Mouse (Mus musculus): Measurements from ENCODE around the gene Fyn. TPM values are rescaled to one million over a fixed set of nuclear protein-coding genes. Genes with fewer than 3 reads are reported as not detected.

The Fyn gene
- polyA plus RNA-seq, 1 experiment from 2014 or later = 36.0 TPM

DNA sequence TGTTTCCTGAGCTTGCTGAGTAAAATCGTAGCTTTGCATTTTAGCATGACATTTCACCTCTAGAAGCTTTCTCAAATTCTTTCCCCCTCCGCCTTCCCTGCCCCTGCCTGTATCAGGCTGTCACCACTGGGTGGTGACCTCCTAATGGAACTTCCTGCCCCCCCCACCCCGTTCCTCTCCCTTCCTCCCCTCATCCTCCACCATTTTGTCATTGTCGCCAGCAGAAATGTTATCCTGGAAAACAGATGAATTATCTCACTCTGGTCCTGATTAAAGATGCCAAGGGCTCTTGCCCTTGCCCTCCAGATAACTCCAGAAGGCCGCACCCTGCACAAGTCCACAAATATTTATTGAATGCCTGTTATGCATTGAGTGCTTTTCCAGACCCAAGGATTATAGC lies 187.1 kb downstream of the Fyn start:
- DNase-seq (ENCODE audit: low spot score) = no peak
- H3K4me2 ChIP-seq (ENCODE audit: low read length) = 0 out of 2 replicates have a peak overlapping the region, but pooled peaks have one; percentile 2
- ATAC-seq (replicated peaks; ENCODE audit: low FRiP score, low TSS enrichment, low read depth) = 0 out of 2 replicates have a peak, but pooled peaks have one; percentile 40

DNA sequence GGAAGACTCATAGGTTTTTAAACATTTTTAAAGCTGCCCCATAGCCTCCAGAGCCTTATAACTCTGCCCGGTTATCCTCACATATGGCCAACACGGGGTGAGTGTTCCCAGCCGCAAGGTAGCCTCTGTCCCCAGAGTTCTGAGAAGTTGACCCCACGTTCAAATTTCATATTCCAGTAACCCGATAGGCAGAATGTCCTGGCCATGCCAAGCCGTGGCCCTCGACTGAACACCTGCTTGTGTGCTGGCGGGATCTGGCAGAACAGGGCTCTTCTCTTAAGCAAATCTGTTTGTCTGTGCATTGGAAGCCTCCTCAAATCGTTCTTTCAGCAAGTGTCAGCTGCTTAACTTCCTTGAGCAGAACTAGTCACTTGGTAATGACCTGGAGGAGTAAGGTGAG lies 188.7 kb downstream of the Fyn start:
- 75% methylated on average over 9 of the region's 9 CpGs for WGBS
- H3K27me3 ChIP-seq (replicated peaks; ENCODE audit: control insufficient read depth, insufficient read depth, low read length) = no peaks in the 10 kb centered on the region
- H3K4me1 ChIP-seq (replicated peaks; ENCODE audit: control insufficient read depth, insufficient read depth, low read length) = peaks cover 44% of the 10 kb centered on the region
- DNase-seq (ENCODE audit: low spot score) (no peak), ATAC-seq (replicated peaks; ENCODE audit: low FRiP score, low TSS enrichment, low read depth) (no peak)
- H3K4me2 ChIP-seq (ENCODE audit: low read length) = no peak overlapping the region
- H3K4me3 ChIP-seq (ENCODE audit: low read depth, low read length) = no peak overlapping the region
- H3K27ac ChIP-seq (ENCODE audit: low read depth) = no peak overlapping the region
- H3K9me3 ChIP-seq (ENCODE audit: control insufficient read depth, low read length) = no peaks in the 10 kb centered on the region
- no peak overlapping the region for H3K9ac ChIP-seq (ENCODE audit: low read length)
- H3K36me3 ChIP-seq (ENCODE audit: control insufficient read depth, insufficient read depth, low read length) = no peaks in the 10 kb centered on the region

More for the DNA sequence above, 187.1 kb downstream of the Fyn start:
- Histone ChIP-seq H3K9me3 (ENCODE audit: control insufficient read depth, low read length) (no peaks in the 10 kb centered on the region), H3K36me3 (ENCODE audit: control insufficient read depth, insufficient read depth, low read length) (peaks cover 9% of the 10 kb centered on the region; the same call in 1 of the 2 replicates), H3K4me3 (ENCODE audit: low read depth, low read length) (no peak overlapping the region), H3K9ac (ENCODE audit: low read length) (no peak overlapping the region), H3K27me3 (replicated peaks; ENCODE audit: control insufficient read depth, insufficient read depth, low read length) (no peaks in the 10 kb centered on the region), H3K27ac (ENCODE audit: low read depth) (peak overlapping the region; percentile 54), H3K4me1 (replicated peaks; ENCODE audit: control insufficient read depth, insufficient read depth, low read length) (peaks cover 45% of the 10 kb centered on the region)
- WGBS = 35% methylated on average over 5 of the region's 5 CpGs

DNA sequence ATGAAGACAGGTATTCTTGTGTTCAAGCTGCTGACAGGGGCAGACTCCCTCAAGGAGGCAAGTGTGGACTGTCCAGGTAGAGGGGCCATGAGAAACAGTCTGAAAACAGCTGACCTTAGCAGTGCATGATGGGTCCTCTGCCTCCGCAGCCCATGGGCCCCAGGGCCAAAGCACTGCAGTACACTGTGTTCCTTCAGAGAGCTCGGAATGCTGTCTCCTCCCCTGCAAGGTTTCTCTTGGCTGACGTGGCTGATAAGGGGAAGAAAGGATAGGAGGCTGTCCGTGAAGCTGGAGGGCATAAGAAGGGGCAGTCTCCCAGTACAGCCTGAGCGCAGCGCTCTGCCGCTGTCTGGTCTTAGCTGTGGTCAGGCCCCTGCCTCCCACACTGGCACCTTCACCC lies 189.2 kb downstream of the Fyn start:
- H3K9ac ChIP-seq (ENCODE audit: low read length) = peak overlapping the region; percentile 25; the same call in 1 of the 2 replicates
- no peaks in the 10 kb centered on the region for H3K9me3 ChIP-seq (ENCODE audit: control insufficient read depth, low read length)
- 0 out of 2 replicates have a peak, but pooled peaks have one; percentile 26 for ATAC-seq (replicated peaks; ENCODE audit: low FRiP score, low TSS enrichment, low read depth)
- H3K4me1 ChIP-seq (replicated peaks; ENCODE audit: control insufficient read depth, insufficient read depth, low read length) = peaks cover 46% of the 10 kb centered on the region
- WGBS = 31% methylated on average over 7 of the region's 7 CpGs
- no peaks in the 10 kb centered on the region for H3K27me3 ChIP-seq (replicated peaks; ENCODE audit: control insufficient read depth, insufficient read depth, low read length)
- H3K4me2 ChIP-seq (ENCODE audit: low read length) = no peak overlapping the region
- H3K36me3 ChIP-seq (ENCODE audit: control insufficient read depth, insufficient read depth, low read length) = no peaks in the 10 kb centered on the region
- no peak overlapping the region for H3K4me3 ChIP-seq (ENCODE audit: low read depth, low read length)
- H3K27ac ChIP-seq (ENCODE audit: low read depth) = peak overlapping the region; percentile 51; the same call in 1 of the 2 replicates
- DNase-seq (ENCODE audit: low spot score) = no peak

DNA sequence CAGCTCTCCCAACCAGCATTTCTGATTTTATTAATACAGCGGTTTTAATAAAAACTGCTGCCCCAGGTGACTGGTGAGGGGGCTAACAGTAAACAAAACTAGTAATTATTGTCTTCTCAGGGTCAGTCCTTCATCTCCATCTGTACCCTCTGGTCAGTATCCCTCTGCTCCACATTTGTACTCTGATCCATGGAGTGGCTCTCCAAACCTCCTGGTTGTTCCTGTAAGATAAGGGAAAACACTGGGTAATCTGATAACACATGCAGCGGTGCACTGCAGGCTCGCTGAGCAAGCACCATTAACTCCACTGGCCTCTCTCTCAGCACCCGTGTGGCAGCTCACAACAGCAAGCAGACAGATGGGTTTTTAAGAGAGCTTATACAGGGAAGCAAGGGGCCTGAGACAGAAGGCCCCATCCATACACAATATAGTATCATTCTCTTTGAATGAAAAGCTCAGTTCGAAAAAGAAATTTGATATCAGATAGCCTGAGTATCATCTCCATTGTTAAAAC lies 189.9 kb downstream of the Fyn start:
- H3K4me2 ChIP-seq (ENCODE audit: low read length) = no peak overlapping the region
- H3K27me3 ChIP-seq (replicated peaks; ENCODE audit: control insufficient read depth, insufficient read depth, low read length) = no peaks in the 10 kb centered on the region
- H3K36me3 ChIP-seq (ENCODE audit: control insufficient read depth, insufficient read depth, low read length) = no peaks in the 10 kb centered on the region
- WGBS = 43% methylated on average over 5 of the region's 5 CpGs
- no peaks in the 10 kb centered on the region for H3K9me3 ChIP-seq (ENCODE audit: control insufficient read depth, low read length)
- no peak overlapping the region for H3K4me3 ChIP-seq (ENCODE audit: low read depth, low read length)
- H3K27ac ChIP-seq (ENCODE audit: low read depth) = 0 out of 2 replicates have a peak overlapping the region, but pooled peaks have one; percentile 51
- DNase-seq (ENCODE audit: low spot score) (no peak), ATAC-seq (replicated peaks; ENCODE audit: low FRiP score, low TSS enrichment, low read depth) (no peak)
- peaks cover 50% of the 10 kb centered on the region for H3K4me1 ChIP-seq (replicated peaks; ENCODE audit: control insufficient read depth, insufficient read depth, low read length)
- H3K9ac ChIP-seq (ENCODE audit: low read length) = no peak overlapping the region

DNA sequence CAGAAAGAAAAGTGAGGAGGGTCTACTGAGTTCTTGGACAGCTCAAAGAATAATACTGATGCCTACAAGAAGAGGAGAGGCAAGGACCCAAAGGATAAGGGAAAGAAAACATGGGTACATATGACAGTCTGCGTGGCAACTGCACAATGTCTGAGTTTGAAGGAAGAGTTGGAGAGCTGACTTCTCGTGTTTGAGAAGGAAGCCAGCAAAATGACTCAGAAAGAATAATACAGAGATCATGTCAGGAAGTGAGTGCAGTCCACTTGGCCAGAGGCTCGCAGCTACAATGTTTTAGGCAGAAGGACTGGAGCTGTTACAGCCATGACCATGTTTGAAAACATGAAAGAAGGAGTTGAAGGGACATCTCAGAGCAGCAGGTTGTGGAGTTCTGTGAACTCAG lies 190.7 kb downstream of the Fyn start:
- 57% methylated on average over 3 of the region's 3 CpGs for WGBS
- H3K4me1 ChIP-seq (replicated peaks; ENCODE audit: control insufficient read depth, insufficient read depth, low read length) = peaks cover 52% of the 10 kb centered on the region
- no peak overlapping the region for H3K4me3 ChIP-seq (ENCODE audit: low read depth, low read length)

DNA sequence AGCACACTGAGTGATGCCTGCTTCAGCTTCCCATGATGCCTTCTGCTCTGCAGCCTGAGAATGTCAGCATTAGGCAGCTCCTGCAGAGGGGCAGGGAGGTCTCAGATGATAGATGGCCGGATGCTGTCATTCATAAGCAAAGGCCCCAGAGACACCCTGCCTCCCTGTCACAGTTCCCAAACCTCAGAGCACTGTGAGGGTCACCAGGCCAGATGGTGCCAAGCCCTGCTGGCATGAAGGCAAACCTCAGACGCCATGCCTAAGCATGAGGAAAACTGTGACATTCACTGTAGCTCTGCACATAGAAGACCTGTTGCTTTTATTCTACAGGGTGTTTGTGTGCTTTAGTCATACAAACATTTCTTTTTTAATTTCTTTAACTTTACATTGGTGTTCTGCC lies 193.7 kb downstream of the Fyn start:
- H3K27me3 ChIP-seq (replicated peaks; ENCODE audit: control insufficient read depth, insufficient read depth, low read length) = no peaks in the 10 kb centered on the region
- H3K4me2 ChIP-seq (ENCODE audit: low read length) = no peak overlapping the region
- H3K4me1 ChIP-seq (replicated peaks; ENCODE audit: control insufficient read depth, insufficient read depth, low read length) = peaks cover 37% of the 10 kb centered on the region
- DNase-seq (ENCODE audit: low spot score) (no peak), ATAC-seq (replicated peaks; ENCODE audit: low FRiP score, low TSS enrichment, low read depth) (no peak)
- H3K27ac ChIP-seq (ENCODE audit: low read depth) = peak overlapping the region; percentile 80; the same call in 1 of the 2 replicates
- no peak overlapping the region for H3K9ac ChIP-seq (ENCODE audit: low read length)
- WGBS = 73% methylated on average over 2 of the region's 2 CpGs
- no peak overlapping the region for H3K4me3 ChIP-seq (ENCODE audit: low read depth, low read length)
- H3K9me3 ChIP-seq (ENCODE audit: control insufficient read depth, low read length) = no peaks in the 10 kb centered on the region
- peaks cover 14% of the 10 kb centered on the region; the same call in 1 of the 2 replicates for H3K36me3 ChIP-seq (ENCODE audit: control insufficient read depth, insufficient read depth, low read length)

More for the DNA sequence above, 190.7 kb downstream of the Fyn start:
- Histone ChIP-seq H3K27ac (ENCODE audit: low read depth) (no peak overlapping the region), H3K4me2 (ENCODE audit: low read length) (no peak overlapping the region), H3K9ac (ENCODE audit: low read length) (no peak overlapping the region), H3K27me3 (replicated peaks; ENCODE audit: control insufficient read depth, insufficient read depth, low read length) (no peaks in the 10 kb centered on the region), H3K36me3 (ENCODE audit: control insufficient read depth, insufficient read depth, low read length) (peaks cover 5% of the 10 kb centered on the region; the same call in 1 of the 2 replicates), H3K9me3 (ENCODE audit: control insufficient read depth, low read length) (no peaks in the 10 kb centered on the region)
- ATAC-seq (replicated peaks; ENCODE audit: low FRiP score, low TSS enrichment, low read depth) = no peak
- no peak for DNase-seq (ENCODE audit: low spot score)

DNA sequence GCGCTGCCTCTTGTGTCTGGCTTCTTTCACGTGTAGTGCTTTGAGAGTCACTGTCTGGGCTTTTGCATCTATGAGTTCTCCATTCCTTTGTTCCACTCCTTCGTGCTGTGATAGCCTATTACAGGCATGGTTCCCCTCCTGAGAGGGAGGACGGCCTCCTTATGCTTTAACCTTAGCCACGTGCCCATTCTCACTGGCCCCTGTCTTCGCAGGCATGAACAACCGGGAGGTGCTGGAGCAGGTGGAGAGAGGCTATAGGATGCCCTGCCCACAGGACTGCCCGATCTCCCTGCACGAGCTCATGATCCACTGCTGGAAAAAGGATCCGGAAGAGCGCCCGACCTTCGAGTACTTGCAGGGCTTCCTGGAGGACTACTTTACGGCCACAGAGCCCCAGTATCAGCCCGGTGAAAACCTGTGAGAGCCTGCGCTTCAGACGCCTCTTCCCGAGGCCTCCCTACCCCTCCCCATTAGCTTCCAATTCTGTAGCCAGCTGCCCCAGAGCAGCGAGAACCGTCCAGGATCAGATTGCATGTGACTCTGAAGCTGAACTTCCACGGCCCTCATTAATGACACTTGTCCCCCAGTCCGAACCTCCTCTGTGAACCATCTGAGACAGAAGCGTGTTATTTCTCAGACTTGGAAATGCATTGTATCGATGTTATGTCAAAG lies 195.0 kb downstream of the Fyn start:
- Histone ChIP-seq H3K27me3 (replicated peaks; ENCODE audit: control insufficient read depth, insufficient read depth, low read length) (no peaks in the 10 kb centered on the region), H3K9ac (ENCODE audit: low read length) (no peak overlapping the region), H3K36me3 (ENCODE audit: control insufficient read depth, insufficient read depth, low read length) (peaks cover 14% of the 10 kb centered on the region; the same call in 1 of the 2 replicates), H3K4me2 (ENCODE audit: low read length) (no peak overlapping the region), H3K9me3 (ENCODE audit: control insufficient read depth, low read length) (no peaks in the 10 kb centered on the region), H3K27ac (ENCODE audit: low read depth) (peak overlapping the region; percentile 80), H3K4me3 (ENCODE audit: low read depth, low read length) (no peak overlapping the region), H3K4me1 (replicated peaks; ENCODE audit: control insufficient read depth, insufficient read depth, low read length) (peaks cover 24% of the 10 kb centered on the region)
- ATAC-seq (replicated peaks; ENCODE audit: low FRiP score, low TSS enrichment, low read depth) (peak; percentile 41), DNase-seq (ENCODE audit: low spot score) (no peak)
- 37% methylated on average over 24 of the region's 24 CpGs for WGBS

DNA sequence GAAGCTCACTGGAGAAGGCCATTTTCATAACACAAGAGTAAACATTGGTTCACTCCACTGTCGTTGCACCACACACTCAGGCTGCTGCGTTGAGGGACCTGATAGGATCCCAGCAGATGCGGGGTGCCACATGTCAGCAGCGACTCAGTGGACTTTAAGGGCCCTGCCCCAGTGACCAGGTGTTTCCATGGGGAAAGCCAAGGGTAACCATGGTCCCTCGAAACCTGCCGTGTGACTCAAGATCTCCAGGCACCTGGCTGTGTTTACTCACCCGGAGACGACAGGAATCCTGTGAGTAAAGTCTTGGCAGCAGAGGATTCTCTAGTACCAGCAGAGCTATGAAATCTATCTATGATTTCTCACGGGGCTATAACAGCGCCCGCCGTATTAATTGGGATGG lies 198.2 kb downstream of the Fyn start:
- Histone ChIP-seq H3K4me1 (replicated peaks; ENCODE audit: control insufficient read depth, insufficient read depth, low read length) (peaks cover 43% of the 10 kb centered on the region), H3K9me3 (ENCODE audit: control insufficient read depth, low read length) (no peaks in the 10 kb centered on the region), H3K36me3 (ENCODE audit: control insufficient read depth, insufficient read depth, low read length) (peaks cover 14% of the 10 kb centered on the region; the same call in 1 of the 2 replicates), H3K4me2 (ENCODE audit: low read length) (no peak overlapping the region), H3K27ac (ENCODE audit: low read depth) (no peak overlapping the region), H3K9ac (ENCODE audit: low read length) (no peak overlapping the region), H3K4me3 (ENCODE audit: low read depth, low read length) (no peak overlapping the region), H3K27me3 (replicated peaks; ENCODE audit: control insufficient read depth, insufficient read depth, low read length) (no peaks in the 10 kb centered on the region)
- ATAC-seq (replicated peaks; ENCODE audit: low FRiP score, low TSS enrichment, low read depth) (no peak), DNase-seq (ENCODE audit: low spot score) (no peak)
- WGBS = 82% methylated on average over 12 of the region's 12 CpGs

All from intestine, embryonic 14.5 days (tissue).